Mouse (Mus musculus) T-cell, adult 66 days (primary cell): ENCODE data around the gene Lnx2. TPM values are rescaled to one million over a fixed set of nuclear protein-coding genes. Genes with fewer than 3 reads are reported as not detected.

ENCODE experiments used
- total RNA-seq, 2 experiments: library from RNA; stranded (reverse); gene quantifications; 3 replicates in 1 of 2; 4 replicates in 1 of 2; pipeline ENCODE4 v1.2.4; 2023

Gene Lnx2
- 10 to 100 TPM; 20.8 to 22.7 TPM for total RNA-seq

GRCm38 (mm10) chr5:147076026-147076798, at the start of gene Lnx2:
Gene Lnx2 (minus strand): TSS chr5:147076586.

DNA sequence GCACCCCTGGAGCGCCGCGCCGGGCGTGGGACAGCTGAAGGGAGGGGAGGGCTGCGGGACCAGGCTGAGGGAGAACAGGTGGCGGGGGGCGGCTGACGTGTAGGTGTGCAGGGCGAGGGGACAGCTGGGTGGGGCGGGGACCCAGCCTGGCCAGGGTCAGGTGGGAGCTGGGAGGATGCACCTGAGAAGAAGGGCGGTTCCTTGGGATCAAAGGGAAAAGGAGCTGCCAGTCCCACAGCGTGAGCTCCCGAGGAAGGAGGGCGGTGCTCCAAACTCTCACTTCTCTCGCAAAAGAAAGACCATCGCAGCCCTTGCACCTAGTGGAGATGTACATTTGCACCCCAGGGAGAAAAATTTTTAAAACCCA, 396 bp upstream of the Lnx2 start, which contains the start of gene Polr1d:
Gene Polr1d, plus strand, starts transcription at position 252 of the 367 bp plus-strand sequence.

Other genes with a start within 250 kb of the Lnx2 start
- 100 to 1,000 TPM; 786 to 850 TPM for gene Rpl21, start 243.7 kb downstream of the Lnx2 start, total RNA-seq
- gene Rasl11a, start 231.5 kb downstream of the Lnx2 start, total RNA-seq, result 1 to 10 TPM in 1 of 2 experiments, not detected in 1; 1.4 TPM
- gene Gtf3a, start 127.9 kb downstream of the Lnx2 start, total RNA-seq, result 10 to 100 TPM; 35.2 to 36.7 TPM
- 10 to 100 TPM; 17.1 to 19.5 TPM for gene Mtif3, start 112.8 kb downstream of the Lnx2 start, total RNA-seq
- 100 to 1,000 TPM; 114 to 116 TPM for gene Polr1d, start 464 bp upstream of the Lnx2 start, total RNA-seq
- not detected for gene Gsx1, start 112.1 kb upstream of the Lnx2 start, total RNA-seq
- not detected for gene Pdx1, start 193.4 kb upstream of the Lnx2 start, total RNA-seq
- gene Cdx2, start 230.7 kb upstream of the Lnx2 start, total RNA-seq, result not detected
- gene Urad, start 245.9 kb upstream of the Lnx2 start, total RNA-seq, result not detected